Mouse (Mus musculus) left cerebral cortex, adult 2 months (tissue): Measurements from ENCODE around the gene Enkur. TPM values are rescaled to one million over a fixed set of nuclear protein-coding genes. Genes with fewer than 3 reads are reported as not detected.
"Not testable (repeated sequence)": the region's sequence is repeated elsewhere in the genome, so short reads cannot be mapped to it uniquely, and the experiment has no call there.

Experiments
- DNase-seq, 2 experiments: peaks; one replicate each; pipeline ENCODE4 v3.0.0; 2021 to 2022; ENCODE audit warnings: low spot score in 2 of 2, mixed read lengths in 1 of 2; ENCODE audit errors: extremely low spot score in 1 of 2
- H3K27ac ChIP-seq: fragments of 200-600 bp; 2 replicates; pipeline ENCODE4 v1.8.1; 2022
- H3K4me3 ChIP-seq: fragments of 200-600 bp; 2 replicates; pipeline ENCODE4 v1.8.1; 2022
- CTCF ChIP-seq: fragments of 200-600 bp; IDR thresholded peaks from 2 replicates; pipeline ENCODE4 v1.8.1; 2022; ENCODE audit warnings: antibody characterized with exemption, mild to moderate bottlenecking, moderate library complexity
- intact Hi-C: fragments of 180-260 bp; cut with DNase I; formaldehyde crosslinking; loops from one replicate; pipeline ENCODE4 v1.15.1; 2025
- long read RNA-seq, 2 experiments: library from polyadenylated mRNA; stranded (forward); transcript quantifications; one replicate each; pipeline ENCODE4 v2.0.0; 2021; ENCODE audit warnings: borderline mapping rate in 2 of 2
- total RNA-seq, 2 experiments: library from RNA; stranded (reverse); gene quantifications; 2 replicates each; pipeline ENCODE4 v1.2.3; 2021

Gene Enkur
- total RNA-seq, result 1 to 10 TPM; 3.2 to 4.2 TPM
- long read RNA-seq, experiment 1, partial matches to known transcripts, result 0 of 2 reads
- long read RNA-seq, experiment 1, other reads (novel, unspliced or antisense), result 0 of 2 reads
- long read RNA-seq, experiment 2, result 0 reads

DNA sequence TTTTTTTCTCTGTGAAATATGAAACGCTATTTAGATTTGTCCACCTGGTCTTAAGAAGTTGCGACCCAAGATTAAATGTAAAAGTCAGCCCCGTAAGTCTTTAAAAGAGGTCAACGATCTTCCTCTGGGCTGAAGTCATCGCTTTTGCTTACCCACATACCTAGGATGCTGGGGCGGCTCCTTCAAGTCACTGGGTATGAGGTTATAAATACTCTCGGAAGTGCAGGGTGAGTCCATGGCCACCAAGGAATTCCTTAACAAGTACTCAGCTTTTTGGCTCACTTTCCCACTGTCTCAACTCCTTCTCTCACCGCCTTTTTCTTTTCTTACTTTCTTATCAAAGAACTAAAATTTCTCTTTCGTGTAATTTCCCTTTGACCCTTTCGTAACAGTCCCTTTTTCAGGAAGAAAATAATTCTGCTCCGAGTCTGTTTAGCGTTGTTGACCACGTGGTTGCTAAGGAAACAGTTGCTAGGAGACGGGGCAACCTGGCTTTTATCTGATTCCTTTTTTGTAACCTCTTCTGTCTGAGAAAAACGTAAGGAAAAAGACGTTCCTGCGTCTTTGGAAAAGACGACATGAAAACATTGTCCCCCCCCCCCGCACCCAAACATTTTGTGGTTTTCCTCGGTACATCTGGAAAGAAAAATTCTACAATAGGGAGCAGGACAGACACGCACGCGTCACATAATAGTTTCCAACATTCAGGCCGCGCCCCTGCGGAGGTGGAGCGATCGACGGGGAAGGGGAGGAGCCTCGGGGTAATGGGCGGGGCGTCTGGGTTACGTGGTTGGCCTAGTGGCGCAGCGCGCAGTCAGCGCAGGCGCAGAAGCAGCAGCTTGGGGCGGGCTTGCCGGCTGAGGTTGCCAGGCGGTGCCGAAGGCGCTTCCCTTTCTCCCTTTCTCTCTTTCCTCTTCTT lies at the start of gene Enkur, which contains the start of gene Thnsl1:
TSS of gene Enkur (minus strand) at position 454 of the 919 bp plus-strand sequence.
TSS of gene Thnsl1 (plus strand) at position 813 of the 919 bp plus-strand sequence.
- intact Hi-C loops, result loop anchor here (5.0 kb wide), 2 partner anchors 162 to 712 kb away; partner anchors contain the start of gene Gpr158
- Histone ChIP-seq H3K4me3 (peak within 1 kb of the TSS; percentile 89), H3K27ac (peak within 1 kb of the TSS; percentile 87)
- no peak; the same call in 1 of the 2 replicates for TF ChIP-seq CTCF
- peak; percentile 97 to 98 for DNase-seq

DNA sequence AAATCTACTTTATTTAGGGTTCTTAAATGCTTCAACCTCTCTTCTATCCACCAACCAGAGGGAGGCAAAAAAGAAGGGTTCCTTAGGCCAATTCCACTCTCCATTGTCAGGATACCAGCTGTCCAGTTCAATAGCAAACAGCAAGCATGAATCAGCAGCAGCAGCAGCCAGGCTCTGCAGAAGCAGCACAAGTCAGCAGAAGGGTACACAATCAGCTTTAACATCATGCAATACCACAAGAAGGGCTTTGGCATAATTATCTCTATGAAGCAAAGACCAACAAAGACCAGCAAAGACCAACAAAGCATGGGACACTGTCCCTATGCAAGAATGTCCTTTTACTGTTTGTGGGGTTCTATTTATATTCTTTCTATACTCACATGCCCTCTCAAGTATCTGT lies 49.1 kb upstream of the Enkur start:
- DNase-seq, result peak in 1 of 2 experiments; percentile 2
- intact Hi-C loops, result no loop called here
- Histone ChIP-seq H3K27ac (no peak overlapping the region), H3K4me3 (no peak overlapping the region)
- TF ChIP-seq CTCF, result no peak

DNA sequence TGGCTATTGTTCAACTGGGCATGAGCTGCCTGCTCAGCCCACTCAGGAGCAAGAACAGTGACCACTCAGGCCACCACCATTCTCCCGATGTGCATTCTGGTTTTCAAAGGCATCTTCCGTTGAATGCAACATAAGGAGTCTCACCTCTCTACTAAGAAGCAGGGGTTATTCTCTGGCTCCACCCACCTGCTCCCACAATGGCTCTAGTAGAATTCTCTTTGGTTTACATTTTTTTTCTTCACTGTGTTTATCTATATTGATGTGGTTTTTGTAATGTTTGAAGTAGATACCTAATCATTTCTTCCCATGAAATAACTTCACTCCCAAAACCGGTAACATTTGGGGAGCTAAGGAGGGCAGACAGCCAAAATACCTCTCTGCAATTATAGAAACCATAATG lies 48.5 kb upstream of the Enkur start:
- TF ChIP-seq CTCF, result no peak
- intact Hi-C loops, result no loop called here

DNA sequence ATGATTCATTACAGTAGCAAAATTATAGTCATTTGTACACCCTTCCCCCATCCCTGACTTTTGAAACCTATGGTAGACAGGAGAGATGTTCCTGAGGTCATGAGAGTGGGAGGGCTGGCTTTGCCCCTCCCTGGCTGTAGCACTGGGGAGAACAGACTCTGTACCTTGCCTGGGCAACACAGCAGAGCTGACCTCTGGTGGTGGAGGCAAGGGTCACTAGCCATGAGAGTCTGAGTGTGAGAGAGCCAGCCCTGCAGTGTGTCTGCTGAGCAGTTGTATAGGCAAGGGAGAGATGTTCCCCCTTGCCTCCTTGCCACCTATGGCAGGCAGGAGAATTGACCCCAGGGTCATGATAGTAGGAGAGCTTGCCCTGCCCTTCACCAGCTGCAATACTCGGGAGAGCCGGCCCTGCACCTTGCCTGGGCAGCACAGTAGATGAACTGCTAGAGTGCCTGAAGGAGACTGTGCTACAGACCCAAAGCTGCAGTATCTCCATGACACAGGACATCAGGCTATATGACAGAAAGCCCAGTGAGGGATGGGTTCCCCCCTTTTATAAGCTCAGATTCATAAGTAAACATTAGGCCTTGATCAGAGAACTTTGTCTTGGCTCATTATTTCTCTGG lies 40.4 kb upstream of the Enkur start:
- Histone ChIP-seq H3K4me3 (no peak overlapping the region), H3K27ac (no peak overlapping the region)
- TF ChIP-seq CTCF, result no peak
- intact Hi-C loops, result no loop called here
- no peak for DNase-seq

More for the DNA sequence above, 48.5 kb upstream of the Enkur start:
- DNase-seq, result no peak
- Histone ChIP-seq H3K4me3 (no peak overlapping the region), H3K27ac (no peak overlapping the region)

DNA sequence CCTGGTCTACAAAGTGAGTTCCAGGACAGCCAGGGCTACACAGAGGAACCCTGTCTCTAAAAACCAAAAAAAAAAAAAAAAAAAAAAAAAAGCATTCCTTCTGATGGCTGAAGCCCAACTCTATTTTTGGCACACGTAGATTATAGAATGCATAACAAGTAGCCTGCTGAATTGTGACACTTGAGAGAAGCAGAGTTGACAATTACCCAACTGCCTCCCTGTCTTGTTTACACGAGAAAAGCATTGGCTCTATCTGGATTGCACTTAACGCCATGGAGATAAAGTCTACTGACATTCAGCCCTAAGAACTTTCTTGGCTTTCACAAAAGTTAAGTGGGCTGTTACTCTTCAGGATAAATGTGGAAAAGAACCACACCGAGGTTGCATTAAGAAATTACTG lies 39.8 kb upstream of the Enkur start:
- TF ChIP-seq CTCF, result no peak
- intact Hi-C loops, result no loop called here
- Histone ChIP-seq H3K27ac (no peak overlapping the region), H3K4me3 (no peak overlapping the region)
- DNase-seq, result no peak

DNA sequence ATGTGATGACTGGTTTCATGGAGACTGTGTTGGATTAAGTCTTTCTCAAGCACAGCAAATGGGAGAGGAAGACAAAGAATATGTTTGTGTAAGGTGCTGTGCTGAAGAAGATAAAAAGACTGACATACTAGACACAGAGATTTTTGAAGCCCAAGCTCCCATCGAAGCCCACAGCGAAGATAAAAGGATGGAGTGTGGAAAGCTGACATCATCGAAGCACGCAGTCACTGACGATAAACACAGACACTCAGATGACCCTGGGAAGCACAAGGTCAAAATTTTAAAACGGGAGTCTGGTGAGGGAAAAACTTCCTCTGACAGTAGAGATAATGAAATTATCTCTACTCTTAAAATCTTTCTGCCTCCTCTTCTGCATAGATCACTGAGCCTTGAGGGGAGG lies 38.9 kb upstream of the Enkur start:
- H3K27ac ChIP-seq, H3K4me3 ChIP-seq, DNase-seq, intact Hi-C loops: not testable (repeated sequence)

DNA sequence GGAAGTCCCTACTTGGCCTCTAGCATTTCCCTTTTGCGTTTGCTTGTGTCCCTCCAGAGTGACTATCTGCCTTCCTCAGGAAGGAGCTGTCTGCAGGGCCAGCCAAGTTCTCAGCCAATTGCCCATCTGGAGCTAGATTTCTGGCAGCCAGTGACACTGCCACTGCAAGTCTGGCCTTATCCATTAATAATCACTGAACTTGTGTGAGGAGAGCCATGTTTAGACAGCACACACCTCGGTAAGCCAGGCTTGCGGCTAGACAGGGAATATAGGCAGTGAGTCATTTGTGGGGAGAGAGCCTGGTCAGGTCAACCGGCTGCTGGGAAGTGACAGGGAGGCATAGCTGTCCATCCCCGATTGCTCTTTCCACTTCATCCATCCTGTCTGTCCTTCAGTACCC lies 31.7 kb upstream of the Enkur start:
- no peak for DNase-seq
- no peak for TF ChIP-seq CTCF
- H3K27ac ChIP-seq, result no peak overlapping the region
- no peak overlapping the region for H3K4me3 ChIP-seq
- intact Hi-C loops, result no loop called here

DNA sequence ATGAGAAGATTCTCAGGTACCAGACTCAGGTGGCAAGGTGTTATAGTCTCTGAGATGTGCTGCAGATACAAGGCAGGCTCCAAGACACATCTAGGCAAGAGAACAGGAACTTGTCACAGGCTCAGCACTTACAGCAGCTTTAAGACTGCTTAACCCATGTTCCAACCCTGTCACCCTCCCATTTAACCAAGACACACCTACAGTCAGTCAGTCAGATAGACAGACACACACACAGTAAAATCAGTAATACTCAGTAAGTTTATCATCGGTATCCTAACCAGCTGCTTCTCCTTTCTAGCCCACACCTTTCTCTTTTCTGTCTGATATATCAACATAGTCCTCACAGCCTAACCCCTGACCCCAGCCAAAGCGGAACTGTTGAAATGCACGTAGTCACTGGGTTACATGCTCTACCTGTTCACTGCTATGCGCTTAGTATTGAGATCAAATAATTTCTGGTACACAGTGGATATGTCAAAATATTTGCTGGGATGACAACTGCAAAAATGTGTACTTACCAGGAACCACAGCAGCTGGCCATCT lies 30.8 kb upstream of the Enkur start:
- intact Hi-C loops, result no loop called here
- Histone ChIP-seq H3K27ac (no peak overlapping the region), H3K4me3 (no peak overlapping the region)
- no peak for DNase-seq
- TF ChIP-seq CTCF, result no peak

DNA sequence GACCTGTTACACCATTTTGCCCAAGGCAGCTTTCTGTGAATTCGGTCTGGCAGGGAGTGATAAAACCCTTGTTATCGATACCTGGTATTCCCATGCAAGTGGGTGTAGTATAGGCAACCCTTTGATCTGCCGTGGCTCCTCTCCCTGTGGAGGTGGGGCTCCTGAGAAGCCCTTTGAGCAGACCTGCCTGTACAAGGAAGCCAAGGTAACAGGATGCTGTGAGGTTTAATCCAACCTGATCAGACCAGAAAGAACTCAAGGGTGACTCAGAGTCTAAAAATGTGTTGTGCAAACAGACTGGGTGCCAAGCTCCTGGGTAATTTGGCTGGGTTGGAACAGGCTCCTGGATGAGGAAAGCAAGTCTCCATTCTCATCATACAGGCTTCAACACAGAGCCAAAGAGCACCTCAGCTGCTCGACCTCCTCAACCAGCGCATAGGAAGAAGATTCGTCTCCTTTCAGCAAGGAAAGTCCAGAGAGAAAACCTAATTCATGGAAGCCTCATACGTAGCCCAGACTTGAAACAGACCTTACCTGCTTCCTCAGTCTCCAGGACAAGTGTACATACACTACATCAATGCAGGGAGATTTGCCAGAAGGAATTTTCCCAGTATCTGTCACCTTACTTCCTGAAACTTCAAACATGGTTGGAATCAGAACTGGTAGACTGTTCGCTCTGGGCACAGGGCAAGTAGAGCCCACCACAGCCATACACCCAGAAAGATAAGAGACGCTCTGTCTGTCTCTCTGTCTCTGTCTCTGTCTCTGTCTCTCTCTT lies 29.9 kb upstream of the Enkur start:
- no peak overlapping the region for H3K27ac ChIP-seq
- TF ChIP-seq CTCF, result no peak
- intact Hi-C loops, result no loop called here
- DNase-seq, result no peak
- H3K4me3 ChIP-seq, result no peak overlapping the region

DNA sequence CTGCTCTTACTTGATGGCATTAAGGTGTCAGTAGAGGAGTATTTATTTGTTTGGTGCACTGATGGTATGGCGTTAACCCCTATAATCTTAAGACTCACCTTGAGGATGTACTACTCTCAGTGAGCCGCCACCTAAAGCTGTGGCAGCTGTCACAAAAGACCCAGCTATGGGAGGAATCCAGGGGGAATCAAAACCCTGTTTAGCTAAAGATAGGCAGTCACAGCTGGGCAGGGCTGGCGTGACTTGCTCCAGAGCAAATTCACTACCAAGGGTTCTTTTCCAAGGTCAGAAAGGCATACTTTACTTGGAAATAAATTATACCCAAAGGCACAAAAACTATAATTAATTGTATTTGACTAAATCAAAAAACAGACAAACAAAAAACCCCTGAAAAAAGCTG lies 26.0 kb upstream of the Enkur start:
- H3K4me3 ChIP-seq, result no peak overlapping the region
- intact Hi-C loops, result no loop called here
- no peak for DNase-seq
- H3K27ac ChIP-seq, result no peak overlapping the region
- TF ChIP-seq CTCF, result no peak

DNA sequence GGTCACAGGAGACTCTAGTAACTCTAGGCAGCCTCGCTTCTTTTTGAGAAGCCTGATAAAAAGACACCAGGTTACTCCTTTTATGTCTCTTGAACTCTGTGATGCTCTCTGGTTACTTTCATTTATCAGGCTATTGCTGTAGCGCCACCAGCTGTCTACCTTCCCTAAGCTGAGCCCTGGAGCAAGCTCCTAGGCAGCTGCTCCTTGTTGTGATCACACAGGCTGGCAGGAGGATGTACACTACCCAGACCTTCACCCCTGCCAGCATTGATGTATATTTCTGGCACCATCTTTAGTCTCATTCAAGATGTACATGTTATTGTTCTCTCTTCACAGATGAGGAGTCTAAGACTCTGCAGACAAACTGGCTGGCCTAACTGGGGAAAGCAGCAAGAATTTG lies 25.1 kb upstream of the Enkur start:
- no peak overlapping the region for H3K27ac ChIP-seq
- no peak for TF ChIP-seq CTCF
- H3K4me3 ChIP-seq, result no peak overlapping the region
- no peak for DNase-seq
- intact Hi-C loops, result no loop called here
